Mouse (Mus musculus) urinary bladder, postnatal 36 days (tissue): Measurements from ENCODE around the gene Chp1.
A peak's percentile ranks its signal among the peaks of the same experiment; 100 is the strongest.
"Not testable (repeated sequence)": the region's sequence is repeated elsewhere in the genome, so short reads cannot be mapped to it uniquely, and the experiment has no call there.

ENCODE experiments used
- DNase-seq, 2 experiments: peaks; one replicate each; pipeline ENCODE4 v3.0.0; 2022; ENCODE audit warnings: low spot score in 2 of 2, mixed read lengths in 1 of 2

Gene Chp1

DNA sequence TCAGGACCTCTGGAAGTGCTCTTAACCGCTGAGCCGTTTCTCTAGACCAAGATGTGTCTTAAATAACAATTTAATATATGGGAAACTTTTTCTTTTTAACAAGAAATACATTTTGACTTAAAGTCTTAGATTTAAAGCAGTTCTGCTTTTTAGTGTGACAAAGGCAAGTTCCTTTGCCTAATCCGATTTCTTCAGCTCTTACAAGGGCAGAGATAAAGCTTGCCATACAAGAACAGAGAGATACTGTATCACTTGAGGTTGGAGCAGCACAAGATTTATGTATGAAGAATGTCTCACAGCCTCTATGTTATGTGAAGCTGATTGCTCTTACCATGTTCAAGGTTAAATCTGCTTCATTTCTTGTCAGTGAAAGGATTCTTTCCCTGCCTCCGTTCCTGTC lies 17.8 kb downstream of the Chp1 start:
- DNase-seq, result no peak

DNA sequence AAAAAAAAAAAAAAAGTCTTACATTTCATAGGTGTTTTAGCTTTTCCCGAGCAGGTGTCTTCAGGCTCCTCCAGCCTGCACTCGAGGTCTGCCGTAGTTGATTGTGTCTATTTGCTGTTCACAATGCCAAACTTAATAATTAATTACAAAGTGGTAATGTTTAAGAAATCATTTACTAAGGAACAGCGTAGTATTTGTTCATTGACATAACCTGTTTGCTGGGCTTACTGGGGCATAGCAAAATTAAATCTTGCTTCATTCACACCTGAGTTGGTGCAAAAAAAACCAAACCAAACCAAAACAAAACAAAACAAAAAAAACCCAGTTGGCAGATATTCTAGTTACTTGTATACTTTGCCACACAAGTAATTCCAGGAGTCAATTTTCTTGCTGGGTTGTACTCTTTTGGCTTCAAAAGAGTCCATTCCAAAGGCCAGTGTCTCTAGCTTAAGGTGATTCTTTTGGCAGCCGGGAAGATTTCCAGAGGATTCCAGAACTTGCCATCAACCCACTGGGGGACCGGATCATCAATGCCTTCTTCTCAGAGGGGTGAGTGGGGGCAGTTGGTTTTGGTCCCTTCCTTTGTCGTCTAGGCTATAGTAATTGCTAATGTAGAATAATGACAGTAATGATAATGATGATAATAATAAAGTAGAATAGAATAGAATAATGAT lies 18.8 kb downstream of the Chp1 start:
- DNase-seq, result no peak

DNA sequence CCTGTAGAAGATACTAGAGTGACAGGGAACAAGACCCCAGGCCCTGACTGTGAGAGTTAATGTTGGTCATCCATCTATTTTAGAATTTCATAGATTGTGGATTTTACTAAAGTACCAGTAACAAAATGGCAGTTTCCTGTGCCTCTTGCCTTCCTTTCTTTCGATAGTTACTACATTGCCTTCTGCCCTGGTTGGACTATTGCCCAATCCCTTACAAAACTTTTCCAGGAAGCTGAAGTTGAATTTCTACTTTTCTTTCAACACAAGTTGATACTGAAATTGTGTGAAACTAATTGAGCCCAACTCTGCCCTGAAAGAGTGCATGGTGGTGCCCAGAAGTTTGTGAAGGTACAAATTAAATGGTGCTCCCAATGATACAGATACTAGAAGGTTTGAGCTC lies 25.0 kb downstream of the Chp1 start:
- peak in 1 of 2 experiments; percentile 18 for DNase-seq

DNA sequence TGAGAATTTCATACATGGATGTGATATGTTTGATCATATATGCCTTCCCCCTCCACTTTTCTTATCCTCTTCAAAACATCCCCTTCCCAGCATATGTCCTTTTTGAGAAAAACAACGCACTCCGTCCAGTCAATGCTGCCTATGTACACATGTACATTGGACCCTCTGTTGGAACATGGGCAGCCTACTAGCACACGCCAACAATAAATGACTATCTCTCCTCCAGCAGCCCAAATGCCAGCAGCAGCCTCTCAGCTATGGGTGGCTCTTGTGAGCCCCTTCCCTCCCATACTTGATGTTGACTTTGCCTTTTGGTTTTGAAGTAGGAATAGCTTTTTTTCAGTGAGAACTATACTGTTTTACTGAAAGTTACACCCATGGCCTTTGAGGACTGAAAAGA lies 34.1 kb downstream of the Chp1 start:
- DNase-seq, result no peak

DNA sequence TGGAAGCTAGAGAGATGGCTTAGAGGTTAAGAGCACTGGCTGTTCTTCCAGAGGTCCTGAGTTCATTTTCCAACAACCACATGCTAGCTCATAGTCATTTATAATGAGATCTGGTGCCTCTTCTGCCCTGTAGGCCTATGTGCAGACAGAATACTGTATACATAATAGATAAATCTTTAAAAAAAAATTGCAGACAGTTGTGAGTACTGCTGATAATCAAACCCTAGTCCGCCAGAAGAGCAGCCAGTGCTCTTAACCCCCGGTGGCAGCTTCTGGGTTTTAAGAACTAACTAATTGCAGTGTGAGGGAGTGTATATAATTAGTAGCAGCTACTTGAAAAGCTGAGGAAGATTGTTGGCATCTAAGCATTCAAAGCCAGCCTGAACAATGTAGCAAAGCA lies 35.9 kb downstream of the Chp1 start:
- DNase-seq, result no peak

DNA sequence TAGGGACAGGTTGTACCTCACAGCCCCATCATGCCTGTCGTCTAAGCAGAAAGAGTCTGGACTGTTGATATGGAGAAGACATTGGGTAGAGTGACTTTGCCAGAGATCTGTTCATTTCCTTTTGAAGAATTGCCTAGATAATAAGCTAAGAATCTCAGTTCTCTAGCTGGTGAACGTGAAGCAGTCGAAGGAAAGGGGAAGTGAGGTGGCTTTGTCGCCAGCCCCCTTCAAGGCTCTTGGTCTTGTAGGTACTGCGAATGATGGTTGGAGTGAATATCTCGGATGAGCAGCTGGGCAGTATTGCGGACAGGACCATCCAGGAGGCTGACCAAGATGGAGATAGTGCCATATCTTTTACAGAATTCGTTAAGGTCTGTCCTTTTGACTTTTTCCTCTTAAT lies 36.8 kb downstream of the Chp1 start:
- DNase-seq, result no peak

DNA sequence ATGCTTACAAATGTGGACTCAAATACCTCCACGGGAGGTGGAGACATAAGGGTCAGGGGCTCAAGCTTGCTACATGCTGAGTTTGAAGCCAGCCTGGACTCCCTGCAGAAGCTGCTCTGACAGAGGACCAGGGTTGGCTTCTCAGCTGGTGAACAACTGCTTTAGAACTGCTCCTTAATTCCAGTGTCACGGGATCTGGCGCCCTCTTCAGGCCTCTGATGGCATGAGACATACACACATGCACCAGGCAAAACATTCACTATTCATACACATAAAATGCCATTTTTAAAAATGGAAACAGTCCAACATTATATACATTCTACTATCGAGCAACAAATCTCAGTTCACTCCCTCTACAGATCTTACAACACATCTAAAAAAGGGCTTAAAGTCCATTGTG lies 39.9 kb downstream of the Chp1 start:
- peak; percentile 40 to 50 for DNase-seq

DNA sequence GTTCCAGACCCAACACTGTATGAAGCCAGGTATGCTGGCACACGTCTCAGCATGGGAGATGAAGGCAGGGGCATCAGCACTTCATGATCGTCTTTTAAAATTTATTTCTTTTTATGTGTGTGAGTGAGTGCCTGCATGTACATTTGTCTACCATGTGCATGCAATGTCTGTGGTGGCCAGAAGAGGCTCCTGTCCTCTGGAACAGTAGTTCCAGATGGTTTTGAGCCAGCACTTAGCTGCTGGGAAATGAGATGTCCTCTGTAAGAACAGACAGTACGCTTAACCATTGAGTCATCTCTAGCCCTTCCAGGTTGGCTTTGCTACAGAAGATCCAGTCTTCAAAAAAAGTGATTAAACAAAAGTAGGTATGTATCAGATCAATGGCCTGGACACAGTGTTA lies 43.8 kb downstream of the Chp1 start:
- DNase-seq, result no peak

DNA sequence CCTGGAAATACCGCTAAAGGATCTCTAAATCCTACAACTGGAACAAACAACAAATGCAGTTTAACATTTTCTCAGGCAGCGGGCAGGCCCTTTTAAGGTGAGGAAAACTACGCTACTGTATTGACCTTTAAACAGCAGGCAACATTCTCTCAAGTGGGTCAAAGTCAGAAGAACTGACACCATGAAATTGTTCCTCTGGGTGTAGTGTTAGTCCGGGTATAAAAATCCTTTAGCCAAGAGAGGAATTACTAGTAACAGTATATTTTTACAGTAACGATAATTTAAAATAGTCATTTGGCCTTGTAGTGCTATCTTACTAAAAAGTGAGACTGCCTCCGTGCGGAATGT lies 46.2 kb downstream of the Chp1 start:
- no peak for DNase-seq

DNA sequence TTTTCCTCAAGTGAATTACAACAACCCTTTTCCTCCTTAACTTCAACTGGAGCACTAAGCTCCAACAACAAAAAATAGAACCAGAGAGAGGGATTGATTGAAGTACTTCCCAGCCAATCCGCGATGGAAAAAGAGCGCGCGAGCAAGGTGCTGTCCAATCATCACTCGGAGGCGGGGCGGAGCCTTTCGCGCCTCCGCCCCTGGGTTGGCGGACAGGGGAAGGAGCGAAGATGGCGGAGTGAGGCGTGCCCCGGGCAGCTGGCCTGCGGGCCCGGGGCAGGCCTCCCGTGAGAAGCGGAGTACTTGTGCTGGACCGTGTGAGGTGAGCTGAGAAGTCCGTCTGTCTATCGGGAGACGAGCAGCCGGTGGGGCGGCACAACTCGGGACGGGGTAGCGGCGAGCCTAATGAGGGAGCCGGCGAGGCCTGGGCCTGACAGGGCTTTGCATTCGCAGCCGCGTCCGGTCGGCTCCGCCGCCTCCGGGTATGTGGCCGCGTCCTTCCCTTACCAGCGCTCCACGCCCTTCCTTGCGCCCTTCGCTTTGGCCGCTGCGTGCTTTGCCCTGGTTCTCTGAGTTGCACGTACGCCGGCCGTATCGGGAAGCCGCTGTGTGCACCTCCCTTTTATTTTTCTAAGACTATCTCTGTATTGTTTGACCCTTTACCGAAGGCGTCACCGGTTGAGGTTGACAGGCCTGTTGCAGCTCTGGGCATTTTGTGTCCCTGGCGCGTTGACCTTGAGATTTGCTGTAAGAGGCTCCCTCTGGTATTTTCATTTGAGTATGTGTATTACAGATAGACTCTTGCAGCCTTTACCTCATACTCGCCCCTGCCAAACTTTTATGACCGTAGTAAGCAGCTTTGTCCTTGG lies 46.9 kb downstream of the Chp1 start:
- peak; percentile 95 to 97 for DNase-seq

DNA sequence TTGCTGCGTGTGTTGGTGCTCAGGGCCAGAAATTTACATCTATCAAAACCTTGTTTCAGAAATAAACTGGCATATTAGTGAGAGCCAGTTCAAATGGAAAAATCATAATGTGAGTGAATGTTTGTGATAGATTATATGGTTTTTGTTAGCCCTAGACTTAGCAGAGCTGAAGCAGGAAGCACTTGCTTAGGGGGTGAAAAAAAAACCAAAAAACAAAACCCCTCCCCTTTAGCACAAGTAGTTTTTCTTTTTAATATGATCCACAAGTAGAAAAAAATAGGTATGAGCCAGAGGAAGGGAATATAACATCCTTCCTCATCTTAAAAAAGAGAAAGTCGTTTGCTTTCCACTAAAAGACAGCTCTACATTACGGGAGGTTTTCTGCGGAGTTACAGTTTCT lies 47.8 kb downstream of the Chp1 start:
- no peak for DNase-seq

DNA sequence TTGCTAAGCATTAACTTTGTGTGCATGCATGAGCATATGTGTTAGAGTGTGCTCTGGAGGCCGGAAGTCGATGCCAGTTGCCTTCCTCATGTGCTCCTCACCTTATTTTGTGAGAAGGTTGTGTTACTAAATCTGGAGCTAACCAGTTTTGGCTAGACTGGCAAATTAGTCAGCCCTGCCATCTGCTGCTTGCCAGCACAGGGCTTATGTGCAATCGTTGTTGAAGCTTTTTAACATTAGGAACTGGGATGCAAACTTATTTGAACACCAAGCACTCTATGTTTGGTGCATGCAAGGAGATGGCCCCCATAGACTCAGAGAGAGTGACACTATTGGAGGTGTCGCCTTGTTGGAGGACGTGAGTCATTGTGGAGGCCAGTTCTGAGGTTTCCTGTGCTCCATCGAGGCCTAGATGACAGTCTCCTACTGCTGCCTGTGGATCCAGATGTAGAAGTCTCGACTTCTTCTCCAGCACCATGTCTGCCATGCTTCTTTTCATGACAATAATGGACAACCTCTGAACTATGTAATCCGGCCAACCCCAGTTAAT lies 49.4 kb downstream of the Chp1 start:
- no peak for DNase-seq

DNA sequence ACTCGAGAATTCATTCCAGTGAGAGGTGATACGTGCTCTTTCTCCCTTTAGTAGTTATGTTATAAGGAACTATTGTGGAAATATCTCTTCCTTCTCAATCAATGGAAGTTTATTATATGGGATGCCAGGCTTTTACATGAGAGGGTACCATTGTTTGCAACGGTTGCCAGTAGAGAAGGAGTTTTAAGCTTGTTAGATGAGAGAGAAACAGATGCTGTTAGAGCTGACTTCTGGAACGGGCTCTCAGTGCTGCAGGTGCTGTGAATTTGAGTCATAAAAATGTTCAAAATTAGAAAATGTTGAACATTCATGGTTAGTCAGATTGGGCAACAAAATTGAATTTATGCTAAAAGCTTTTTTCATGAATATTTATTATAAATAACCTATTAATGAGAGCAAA lies 53.5 kb downstream of the Chp1 start:
- no peak for DNase-seq

DNA sequence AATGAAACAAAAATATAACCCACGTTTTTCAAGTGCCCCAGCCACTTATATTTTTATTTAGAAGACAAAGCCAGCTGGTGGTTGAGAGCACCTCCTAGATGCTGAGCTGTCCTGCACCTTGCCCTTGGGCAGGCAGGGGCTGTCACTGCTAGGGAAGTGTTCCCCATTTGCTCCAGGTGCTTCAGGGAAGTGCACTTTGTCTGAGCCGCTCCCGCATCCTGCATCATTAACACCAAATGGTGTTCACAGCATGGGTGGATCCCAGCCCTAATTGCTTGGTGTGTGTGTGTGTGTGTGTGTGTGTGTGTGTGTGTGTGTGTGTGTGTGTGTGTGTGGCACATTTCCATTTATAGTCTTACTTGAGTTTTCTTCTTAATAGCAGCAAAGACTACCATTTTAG lies 54.1 kb downstream of the Chp1 start:
- DNase-seq, result not testable (repeated sequence)

DNA sequence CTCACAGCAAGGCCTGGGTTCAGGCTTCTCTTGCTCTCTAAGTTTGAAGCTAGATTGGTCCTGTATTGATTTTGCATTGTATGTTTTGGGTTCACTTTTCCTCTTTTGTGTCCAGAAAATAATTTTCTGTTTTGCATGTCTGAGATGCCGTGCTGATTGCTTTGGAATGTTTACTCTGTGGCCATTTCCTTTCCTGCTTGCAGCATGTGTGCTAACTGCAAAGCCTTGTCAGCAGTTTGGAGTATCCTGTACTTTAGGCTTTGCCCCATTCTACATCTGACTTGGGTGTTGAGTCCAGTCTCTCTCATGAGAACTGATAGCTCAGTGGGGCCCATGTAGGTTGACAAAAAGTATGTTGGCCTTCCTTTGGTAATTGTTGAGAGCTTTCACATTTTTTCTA lies 55.0 kb downstream of the Chp1 start:
- no peak for DNase-seq

DNA sequence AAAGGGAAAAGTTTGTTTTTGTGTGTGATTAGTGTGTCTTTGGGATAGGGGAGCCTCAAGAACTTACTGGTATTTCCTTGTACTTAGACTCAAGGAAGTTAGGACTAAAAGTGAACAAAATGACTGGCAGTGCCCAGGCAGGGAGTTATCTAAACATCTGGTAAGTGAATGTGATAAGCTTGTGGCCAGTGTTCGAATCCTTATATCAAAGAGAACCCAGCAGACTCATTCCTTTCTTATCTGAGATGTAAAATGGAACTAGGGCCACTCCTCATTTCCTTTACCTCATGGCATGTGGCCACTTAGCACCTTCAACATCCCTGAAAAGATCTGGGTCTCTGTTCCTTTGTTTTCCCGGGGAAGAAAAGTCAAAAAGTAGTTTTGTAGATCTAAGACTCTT lies 56.4 kb downstream of the Chp1 start:
- no peak for DNase-seq

DNA sequence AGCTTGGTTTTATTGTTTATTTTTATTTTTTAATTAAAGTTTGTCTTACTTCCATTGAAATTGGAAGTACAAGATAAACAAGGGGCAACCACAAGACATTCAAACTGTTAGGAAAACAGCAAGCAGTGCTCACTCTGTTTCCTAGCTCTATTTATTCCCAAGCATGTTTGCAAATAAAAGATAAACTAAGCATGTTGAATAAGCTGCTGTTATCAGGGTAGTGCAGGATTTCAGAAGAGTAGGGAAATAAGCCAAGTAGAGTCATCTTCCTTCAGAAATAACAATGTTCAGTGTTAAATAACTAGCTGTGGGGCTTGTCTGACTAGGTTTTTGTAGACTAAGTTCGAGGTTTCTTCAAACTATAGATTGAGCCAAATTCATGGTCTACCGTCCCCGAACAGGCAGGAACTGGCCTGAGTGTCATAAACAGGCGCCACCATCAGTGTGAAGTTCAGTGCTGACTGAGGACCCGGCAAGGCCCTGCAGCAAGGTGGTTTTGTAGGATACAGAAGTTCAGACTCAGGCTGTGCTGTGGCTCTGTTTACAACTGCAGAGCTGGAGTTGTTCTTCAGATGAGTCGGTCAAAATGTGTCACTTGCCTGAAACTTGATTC lies 58.0 kb downstream of the Chp1 start:
- DNase-seq, result no peak

DNA sequence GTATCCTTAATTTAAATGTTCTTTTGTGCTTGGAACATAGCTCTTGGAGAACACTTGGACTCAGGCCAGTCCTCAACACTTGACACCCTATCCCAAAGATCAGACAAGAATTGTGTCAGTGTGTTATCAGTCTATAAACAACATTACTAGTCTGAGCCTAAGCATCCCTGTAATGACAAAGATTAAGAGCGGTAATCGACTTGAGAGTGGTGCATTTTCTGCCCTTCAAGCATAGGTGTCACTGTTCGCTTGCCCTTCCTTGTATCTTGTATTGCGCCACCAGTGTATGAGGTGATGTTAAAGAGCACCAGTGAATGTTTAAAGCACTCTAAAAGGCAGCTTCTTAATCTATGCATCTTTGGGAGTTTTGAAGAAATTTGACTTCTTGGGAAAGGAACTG lies 59.5 kb downstream of the Chp1 start:
- no peak for DNase-seq

DNA sequence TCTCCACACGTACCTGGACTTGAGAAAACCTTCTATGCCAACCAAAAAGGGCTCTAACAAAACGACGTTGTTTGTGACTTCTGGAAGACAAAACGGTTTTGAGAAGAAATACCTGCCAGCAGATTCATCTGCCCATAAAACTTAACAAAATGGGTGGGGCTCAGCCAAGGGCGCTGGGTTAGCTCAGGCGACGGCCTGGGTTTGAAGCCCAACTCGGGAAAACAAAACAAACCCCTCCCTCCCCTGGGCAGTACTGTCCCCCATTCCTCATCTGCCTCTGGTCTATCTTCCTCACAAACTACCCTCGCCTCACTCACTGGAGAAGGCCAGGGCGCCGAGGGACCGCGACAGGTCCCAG lies 70.3 kb downstream of the Chp1 start:
- no peak for DNase-seq

DNA sequence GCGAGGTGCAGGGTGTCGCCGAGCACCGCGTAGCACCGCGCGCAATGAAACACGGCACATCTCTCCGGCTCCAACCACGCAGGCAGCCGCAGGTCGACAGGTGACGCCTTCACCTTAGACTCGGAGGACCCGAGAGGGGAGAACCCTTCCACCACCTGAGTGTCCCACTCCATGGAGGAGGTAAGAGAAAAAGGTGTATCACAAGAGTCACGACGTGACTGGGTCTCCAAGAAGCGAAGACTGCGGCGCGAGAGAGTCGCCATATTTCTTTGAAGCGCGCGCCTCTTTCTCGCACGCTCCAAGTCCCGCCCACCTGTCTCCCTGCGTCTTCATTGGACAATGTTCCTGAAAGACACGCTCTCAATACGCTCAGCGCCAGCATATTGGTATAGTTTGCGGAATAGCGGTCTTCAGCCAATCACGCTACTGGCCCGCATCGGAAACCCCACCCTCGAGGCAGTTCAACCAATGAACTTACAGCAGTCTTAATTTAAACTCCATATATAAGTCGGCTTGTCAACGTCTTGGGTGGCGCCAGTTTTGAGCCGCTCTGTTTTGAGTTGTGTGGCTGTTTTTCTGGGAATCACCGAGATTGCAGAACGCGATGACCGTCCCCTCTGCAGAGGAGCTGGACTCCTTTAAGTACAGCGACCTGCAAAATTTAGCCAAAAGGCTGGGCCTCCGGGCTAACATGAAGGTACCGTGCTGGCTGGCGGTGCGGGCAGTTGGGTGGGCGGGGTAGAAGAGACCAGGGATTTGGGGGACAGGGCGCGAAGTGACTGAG lies 70.9 kb downstream of the Chp1 start, which contains the start of the genes Nusap1 and Oip5:
Gene Nusap1, plus strand, starts transcription at position 100 of the 784 bp plus-strand sequence.
Gene Oip5, minus strand, starts transcription at position 271 of the 784 bp plus-strand sequence.
- peak; percentile 88 to 92 for DNase-seq

DNA sequence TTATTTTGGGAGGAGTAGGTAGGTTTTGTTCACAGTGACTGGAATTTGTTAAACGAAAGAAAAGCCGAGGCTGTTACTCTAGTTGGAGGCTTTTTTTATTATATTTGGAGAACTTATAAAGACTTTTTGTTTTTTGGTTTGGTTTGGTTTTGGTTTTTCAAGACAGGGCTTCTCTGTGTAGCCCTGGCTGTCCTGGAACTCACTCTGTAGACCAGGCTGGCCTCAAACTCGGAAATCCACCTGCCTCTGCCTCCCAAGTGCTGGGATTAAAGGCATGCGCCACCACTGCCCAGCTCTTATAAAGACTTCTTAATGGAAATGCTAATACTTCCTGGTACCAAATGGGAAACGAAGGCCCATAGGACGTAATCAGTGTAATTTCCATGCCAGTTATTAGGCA lies 71.5 kb downstream of the Chp1 start:
- not testable (repeated sequence) for DNase-seq

DNA sequence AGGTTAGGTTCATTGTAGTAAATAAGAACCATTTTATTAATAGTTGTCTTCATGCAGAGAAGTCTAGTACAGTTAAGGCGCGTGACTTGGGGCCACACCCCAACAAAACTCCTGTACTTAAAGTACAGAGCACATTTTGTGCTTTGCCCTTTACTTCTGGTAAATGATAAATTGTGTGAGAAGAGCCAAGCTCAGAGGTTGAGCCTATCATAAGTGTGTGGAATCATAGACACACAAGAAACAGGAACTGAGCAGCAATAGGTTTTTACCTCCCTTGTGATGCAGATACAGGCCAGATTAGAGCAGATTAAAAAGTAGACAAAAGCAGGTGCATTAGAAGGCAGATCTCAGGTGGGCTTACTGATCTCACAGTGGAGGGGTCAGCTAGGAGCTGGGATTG lies 73.8 kb downstream of the Chp1 start:
- no peak for DNase-seq
